Mouse (Mus musculus) stomach, embryonic 15.5 days (tissue): ENCODE measurements at regions not wholly inside any gene's neighbourhood (a gene's known extent, or its start where the extent isn't known, plus 50 kb on each side); places are given as distances from the start of the nearest gene placed in this dataset.
A peak's percentile ranks its signal among the peaks of the same experiment; 100 is the strongest.

Source experiments
- ATAC-seq: fragments of 200-750 bp; cut with Nextera tagmentation; 2 replicates; pipeline ENCODE4 v1.8.0; 2017; ENCODE audit warnings: low read depth, moderate number of reproducible peaks, moderate TSS enrichment; ENCODE audit not compliant: insufficient read depth, low FRiP score
- H3K27ac ChIP-seq: fragments of 300-500 bp; sonication (generic); 2 replicates; pipeline ENCODE4 v1.5.1; 2015; ENCODE audit warnings: mild to moderate bottlenecking, inconsistent platforms
- H3K27me3 ChIP-seq: fragments of 300-500 bp; sonication (generic); replicated peaks from 2 replicates; pipeline ENCODE4 v1.6.1; 2015; ENCODE audit warnings: inconsistent platforms
- H3K36me3 ChIP-seq: fragments of 300-500 bp; sonication (generic); 2 replicates; pipeline ENCODE4 v1.6.1; 2015; ENCODE audit warnings: inconsistent platforms
- H3K4me1 ChIP-seq: fragments of 300-500 bp; sonication (generic); 2 replicates; pipeline ENCODE4 v1.6.1; 2015; ENCODE audit warnings: inconsistent platforms
- H3K4me2 ChIP-seq: fragments of 300-500 bp; sonication (generic); 2 replicates; pipeline ENCODE4 v1.6.1; 2015; ENCODE audit warnings: mild to moderate bottlenecking, inconsistent platforms
- H3K4me3 ChIP-seq: fragments of 300-500 bp; sonication (generic); replicated peaks from 2 replicates; pipeline ENCODE4 v1.5.1; 2015; ENCODE audit warnings: inconsistent platforms
- H3K9ac ChIP-seq: fragments of 300-500 bp; sonication (generic); 2 replicates; pipeline ENCODE4 v1.6.1; 2015; ENCODE audit warnings: inconsistent platforms
- H3K9me3 ChIP-seq: fragments of 300-500 bp; sonication (generic); 2 replicates; pipeline ENCODE4 v1.6.1; 2016; ENCODE audit warnings: inconsistent platforms
- WGBS: fragments of 180-500 bp; shearing (Covaris S2); methylation state at CpG from one replicate; pipeline ENCODE4 v1.1.7; 2015; 5-methylcytosine and 5-hydroxymethylcytosine counted together

DNA sequence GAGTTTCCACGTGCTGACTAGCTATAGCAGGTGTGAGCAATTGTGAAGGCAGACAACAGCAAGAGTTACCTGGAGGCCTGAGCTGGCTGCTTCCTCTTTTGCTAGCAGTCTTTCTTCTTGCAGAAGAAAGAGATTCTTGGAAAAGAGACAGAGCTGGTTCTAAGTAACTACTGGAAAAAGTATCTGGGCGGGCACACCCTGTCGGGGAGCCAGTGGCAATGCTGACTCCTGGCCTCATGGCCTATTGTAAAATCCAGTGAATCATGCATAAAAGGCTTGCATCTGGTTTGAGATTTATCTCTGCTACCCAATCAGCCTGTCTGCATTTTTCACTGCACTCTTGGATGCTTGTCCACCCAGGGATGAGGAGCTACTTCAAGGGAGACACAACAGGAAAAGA is 372.2 kb downstream of the Fgf9 start:
- ATAC-seq, result no peak
- no peaks in the 10 kb centered on the region for H3K36me3 ChIP-seq
- H3K27me3 ChIP-seq, result no peaks in the 10 kb centered on the region
- 77% methylated on average over 3 of the region's 3 CpGs for WGBS
- no peaks in the 10 kb centered on the region for H3K4me1 ChIP-seq
- H3K9me3 ChIP-seq, result no peaks in the 10 kb centered on the region
- no peak overlapping the region for H3K27ac ChIP-seq
- no peak overlapping the region for H3K4me2 ChIP-seq
- no peak overlapping the region for H3K9ac ChIP-seq
- no peak overlapping the region for H3K4me3 ChIP-seq

DNA sequence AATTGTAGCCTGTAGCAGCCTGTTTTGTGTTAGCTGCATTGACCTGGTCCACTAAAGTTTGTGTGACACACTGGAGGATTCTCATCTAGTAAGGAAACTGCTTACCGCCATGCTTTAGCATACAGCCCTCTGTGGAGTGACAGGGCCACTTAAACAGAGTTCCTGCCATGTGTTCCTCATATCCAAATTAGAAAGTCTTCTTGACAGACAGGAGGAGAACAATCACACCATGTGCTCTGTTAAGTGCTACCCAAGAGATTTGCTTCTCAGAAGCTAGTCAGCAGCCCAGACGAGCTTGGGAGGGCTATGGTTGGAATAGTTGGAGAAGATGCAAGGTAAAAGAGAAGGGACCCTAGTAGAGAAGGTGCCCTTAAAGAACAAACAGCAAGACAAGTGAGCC is 369.6 kb downstream of the Fgf9 start:
- H3K36me3 ChIP-seq, result no peaks in the 10 kb centered on the region
- H3K9me3 ChIP-seq, result no peaks in the 10 kb centered on the region

DNA sequence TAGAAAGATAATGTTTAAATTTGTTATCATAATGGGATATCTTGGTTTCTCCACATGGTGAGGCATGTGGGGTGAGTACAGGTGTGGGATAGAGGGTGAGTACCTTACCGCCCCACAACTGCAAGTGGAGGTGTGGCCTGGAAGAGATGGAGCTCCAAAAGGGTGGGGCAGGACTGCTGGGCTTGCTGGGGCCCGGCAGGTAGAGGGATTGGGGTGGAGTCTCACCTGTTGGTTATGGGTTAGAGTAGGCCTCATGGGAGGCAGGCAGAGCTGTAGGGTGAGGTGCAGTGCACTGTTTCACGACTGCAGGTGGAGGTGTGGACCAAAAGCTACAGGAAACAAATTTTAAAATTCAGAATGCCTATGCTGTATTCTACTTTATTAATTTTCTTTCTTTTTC is 365.7 kb downstream of the Fgf9 start:
- H3K27ac ChIP-seq, result no peak overlapping the region
- no peak overlapping the region for H3K4me2 ChIP-seq
- WGBS, result 76% methylated on average over 3 of the region's 3 CpGs
- H3K4me3 ChIP-seq, result no peak overlapping the region
- no peaks in the 10 kb centered on the region for H3K9me3 ChIP-seq
- no peaks in the 10 kb centered on the region for H3K27me3 ChIP-seq
- no peaks in the 10 kb centered on the region for H3K36me3 ChIP-seq
- no peak overlapping the region for H3K9ac ChIP-seq
- H3K4me1 ChIP-seq, result no peaks in the 10 kb centered on the region
- ATAC-seq, result no peak

More for the DNA sequence above, 369.6 kb downstream of the Fgf9 start:
- Histone ChIP-seq H3K4me2 (no peak overlapping the region), H3K9ac (no peak overlapping the region), H3K27me3 (no peaks in the 10 kb centered on the region), H3K4me3 (no peak overlapping the region), H3K4me1 (no peaks in the 10 kb centered on the region), H3K27ac (no peak overlapping the region)
- WGBS, result 81% methylated on average over 2 of the region's 2 CpGs
- no peak for ATAC-seq

DNA sequence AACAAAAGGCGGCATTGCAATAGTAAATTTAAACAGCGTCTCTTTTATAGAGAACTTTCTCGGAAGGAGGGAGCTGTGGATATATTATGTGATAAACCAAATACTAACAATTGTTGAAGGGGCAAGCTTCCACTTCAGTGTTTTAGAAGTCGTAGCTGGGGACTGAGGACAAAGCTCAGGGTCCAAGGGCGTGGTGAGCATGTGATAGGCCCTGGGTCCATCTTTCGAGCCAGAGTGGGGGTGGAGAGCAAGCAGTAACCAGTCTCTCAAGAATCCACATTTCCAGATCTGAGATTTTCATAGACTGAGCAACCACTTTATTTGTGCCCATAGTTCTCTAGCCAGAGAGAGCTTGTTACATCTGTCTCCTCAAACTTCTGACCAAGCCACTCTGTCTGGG is 356.1 kb downstream of the Fgf9 start:
- no peak for ATAC-seq
- Histone ChIP-seq H3K9me3 (no peaks in the 10 kb centered on the region), H3K4me1 (no peaks in the 10 kb centered on the region; the same call in 1 of the 2 replicates), H3K4me3 (no peak overlapping the region), H3K27me3 (no peaks in the 10 kb centered on the region), H3K36me3 (no peaks in the 10 kb centered on the region), H3K27ac (no peak overlapping the region), H3K4me2 (no peak overlapping the region), H3K9ac (no peak overlapping the region)
- 56% methylated on average over 6 of the region's 6 CpGs for WGBS

DNA sequence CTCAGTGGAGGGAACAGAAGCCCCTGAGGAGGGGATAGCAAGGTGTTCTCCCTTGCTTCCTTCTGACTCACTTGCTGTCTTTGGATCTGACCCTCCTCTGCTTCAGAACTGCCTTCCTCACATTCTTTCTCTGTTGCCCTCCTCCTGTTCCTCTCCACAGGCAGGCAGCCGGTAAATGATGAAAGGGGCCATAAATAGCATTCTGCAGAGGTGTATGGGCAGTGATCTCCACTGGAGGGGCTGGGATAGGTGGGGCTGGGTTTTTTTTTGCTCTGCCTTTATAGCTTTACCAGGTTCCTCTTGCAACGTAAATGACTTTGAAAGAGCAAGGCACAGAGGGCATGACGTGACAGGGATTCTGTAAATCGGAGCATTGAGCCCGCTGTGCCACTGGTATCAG is 351.6 kb downstream of the Fgf9 start:
- Histone ChIP-seq H3K4me1 (no peaks in the 10 kb centered on the region), H3K4me2 (no peak overlapping the region), H3K27me3 (no peaks in the 10 kb centered on the region), H3K9me3 (no peaks in the 10 kb centered on the region), H3K9ac (no peak overlapping the region), H3K4me3 (no peak overlapping the region), H3K27ac (no peak overlapping the region), H3K36me3 (no peaks in the 10 kb centered on the region)
- WGBS, result 43% methylated on average over 5 of the region's 5 CpGs
- no peak for ATAC-seq

DNA sequence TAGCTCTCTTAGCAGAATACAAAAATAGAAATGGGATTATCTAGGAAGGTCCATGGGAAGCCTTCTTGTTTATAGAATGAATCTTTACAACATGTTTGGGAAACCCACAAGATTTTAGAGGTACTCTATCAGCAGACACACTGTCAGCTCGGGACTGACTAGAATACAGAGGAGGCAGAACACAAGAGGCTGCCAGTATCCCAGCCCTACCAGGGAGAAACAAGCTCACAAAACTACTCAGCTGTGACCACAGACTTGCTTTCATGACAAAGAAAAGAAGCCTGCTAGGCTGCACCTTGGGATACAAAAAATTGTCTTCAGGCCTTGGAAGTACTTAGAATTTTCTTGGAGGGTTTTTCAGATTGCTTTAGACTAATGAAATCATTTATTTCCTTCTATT is 347.2 kb downstream of the Fgf9 start:
- no peak overlapping the region for H3K4me3 ChIP-seq
- H3K27ac ChIP-seq, result no peak overlapping the region
- no peak overlapping the region for H3K4me2 ChIP-seq
- no peak overlapping the region for H3K9ac ChIP-seq
- ATAC-seq, result no peak
- H3K27me3 ChIP-seq, result no peaks in the 10 kb centered on the region
- WGBS, result 38% methylated on average over 1 of the region's 1 CpGs
- no peaks in the 10 kb centered on the region for H3K4me1 ChIP-seq
- no peaks in the 10 kb centered on the region for H3K36me3 ChIP-seq
- no peaks in the 10 kb centered on the region for H3K9me3 ChIP-seq

DNA sequence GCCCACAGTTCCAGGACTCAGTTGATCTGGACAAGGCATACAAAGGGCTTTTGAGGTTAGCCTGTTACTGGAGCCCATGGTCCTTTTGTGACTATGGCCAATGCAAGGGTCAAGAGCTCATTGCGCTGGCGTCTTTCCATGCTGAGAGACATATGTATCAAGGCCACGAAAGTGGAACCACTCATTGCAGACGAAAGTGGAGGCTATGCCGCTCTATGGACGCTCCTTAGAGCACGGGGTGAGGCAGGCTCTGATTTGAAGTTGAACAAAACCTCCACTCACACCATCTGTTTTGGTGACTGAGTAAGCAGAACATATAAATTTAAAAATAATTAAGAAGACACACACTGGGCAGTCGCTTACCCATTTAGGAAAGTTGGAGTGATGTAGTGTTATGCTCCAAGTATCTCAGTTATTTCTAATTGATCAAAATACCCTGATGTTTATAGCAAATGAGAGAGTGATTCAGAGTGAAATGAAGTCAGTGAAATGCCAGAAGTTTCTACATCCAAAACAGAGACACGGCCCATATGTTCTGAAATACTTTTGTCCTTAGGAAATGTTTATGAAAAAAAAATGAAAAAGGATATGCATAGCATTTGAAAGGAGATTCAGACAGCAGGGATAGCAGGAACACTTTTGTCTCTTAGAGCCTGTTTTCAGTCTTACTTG is 321.8 kb downstream of the Fgf9 start:
- Histone ChIP-seq H3K4me3 (no peak overlapping the region), H3K9ac (no peak overlapping the region), H3K4me1 (no peaks in the 10 kb centered on the region), H3K4me2 (no peak overlapping the region), H3K9me3 (no peaks in the 10 kb centered on the region), H3K27ac (peak overlapping the region; percentile 48; the same call in 1 of the 2 replicates), H3K36me3 (no peaks in the 10 kb centered on the region), H3K27me3 (no peaks in the 10 kb centered on the region)
- ATAC-seq, result no peak; the same call in 1 of the 2 replicates
- 61% methylated on average over 9 of the region's 9 CpGs for WGBS

DNA sequence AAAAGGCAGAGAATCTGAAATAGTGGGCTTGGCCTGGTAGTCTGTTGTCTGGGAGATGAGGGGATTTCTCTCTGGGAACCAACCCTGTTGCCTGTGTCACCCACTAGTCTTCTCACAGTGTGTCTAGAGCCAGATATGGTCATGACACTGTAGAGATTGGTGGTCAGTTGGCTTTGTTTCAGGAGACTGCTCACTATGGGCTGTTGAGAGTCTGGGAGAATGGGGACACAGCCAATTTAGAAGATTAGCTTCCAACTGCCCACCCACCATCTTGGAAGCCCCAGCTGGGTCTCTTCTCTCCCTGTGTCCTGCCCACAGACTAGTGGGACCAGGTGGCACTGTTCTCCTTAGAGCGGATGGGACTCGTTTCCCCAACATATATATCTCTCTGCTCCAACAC is 320.4 kb downstream of the Fgf9 start:
- no peak for ATAC-seq
- H3K4me2 ChIP-seq, result no peak overlapping the region
- H3K27me3 ChIP-seq, result no peaks in the 10 kb centered on the region
- no peaks in the 10 kb centered on the region for H3K4me1 ChIP-seq
- 55% methylated on average over 2 of the region's 2 CpGs for WGBS
- no peaks in the 10 kb centered on the region for H3K36me3 ChIP-seq
- H3K9me3 ChIP-seq, result no peaks in the 10 kb centered on the region
- no peak overlapping the region for H3K9ac ChIP-seq
- no peak overlapping the region for H3K4me3 ChIP-seq
- no peak overlapping the region for H3K27ac ChIP-seq

DNA sequence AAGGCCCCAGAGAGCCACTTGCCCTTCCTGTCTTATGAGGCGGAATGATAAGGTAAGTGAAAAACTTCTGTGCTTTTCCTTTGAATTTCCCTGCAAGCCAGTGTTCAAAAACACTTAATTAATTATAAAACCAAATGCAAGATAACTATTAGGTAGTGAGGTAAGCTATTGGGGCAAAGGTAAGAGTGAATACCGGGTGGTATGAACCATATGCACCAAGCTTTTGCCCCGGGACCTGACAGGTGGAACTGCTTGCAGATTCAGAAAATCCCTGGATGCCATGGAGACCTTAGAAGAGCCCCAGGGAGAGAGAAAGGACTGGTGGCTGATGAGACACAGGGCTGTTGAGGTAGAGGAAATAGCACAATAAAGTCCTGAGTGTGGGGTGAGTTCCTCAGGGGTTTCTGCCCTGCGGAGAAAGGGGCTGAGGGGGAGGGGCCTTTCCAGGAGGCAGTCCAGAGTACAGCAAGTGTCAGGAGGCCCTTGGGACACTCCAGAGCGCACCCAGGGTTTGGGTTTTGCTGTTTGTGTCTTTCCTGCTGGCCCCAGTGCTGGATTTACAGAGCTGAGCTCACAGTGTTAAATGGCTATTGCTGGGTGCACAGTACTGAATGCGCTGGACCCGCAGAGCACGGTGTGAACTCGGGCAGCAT is 317.1 kb downstream of the Fgf9 start:
- ATAC-seq, result 0 out of 2 replicates have a peak, but pooled peaks have one; percentile 27
- H3K4me1 ChIP-seq, result no peaks in the 10 kb centered on the region
- H3K27me3 ChIP-seq, result no peaks in the 10 kb centered on the region
- no peaks in the 10 kb centered on the region for H3K9me3 ChIP-seq
- H3K27ac ChIP-seq, result no peak overlapping the region
- H3K4me3 ChIP-seq, result no peak overlapping the region
- WGBS, result 80% methylated on average over 9 of the region's 9 CpGs
- no peak overlapping the region for H3K9ac ChIP-seq
- no peaks in the 10 kb centered on the region for H3K36me3 ChIP-seq
- H3K4me2 ChIP-seq, result no peak overlapping the region

DNA sequence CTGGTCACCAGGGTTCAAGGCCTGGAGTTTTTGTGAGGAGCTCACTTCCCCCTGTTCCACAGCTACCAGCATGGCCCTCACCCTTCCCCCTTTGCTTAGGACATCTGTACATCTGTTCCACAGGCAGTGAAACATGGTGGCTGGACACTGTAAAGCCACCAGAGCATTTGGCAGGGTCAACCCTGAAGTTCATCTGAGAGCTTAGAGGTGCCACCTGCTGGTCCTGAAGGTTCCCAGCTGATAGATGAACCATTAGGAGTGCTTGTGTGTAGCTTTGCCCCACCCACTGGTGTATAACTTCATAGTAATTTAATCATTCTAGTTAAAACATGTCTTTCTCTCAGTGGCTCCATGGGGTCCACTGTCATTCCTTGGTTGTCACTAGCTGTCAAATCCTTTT is 304.7 kb downstream of the Fgf9 start:
- Histone ChIP-seq H3K27ac (no peak overlapping the region), H3K4me2 (no peak overlapping the region), H3K9ac (no peak overlapping the region), H3K9me3 (no peaks in the 10 kb centered on the region), H3K27me3 (no peaks in the 10 kb centered on the region), H3K4me1 (no peaks in the 10 kb centered on the region), H3K4me3 (no peak overlapping the region), H3K36me3 (no peaks in the 10 kb centered on the region)
- no peak for ATAC-seq

DNA sequence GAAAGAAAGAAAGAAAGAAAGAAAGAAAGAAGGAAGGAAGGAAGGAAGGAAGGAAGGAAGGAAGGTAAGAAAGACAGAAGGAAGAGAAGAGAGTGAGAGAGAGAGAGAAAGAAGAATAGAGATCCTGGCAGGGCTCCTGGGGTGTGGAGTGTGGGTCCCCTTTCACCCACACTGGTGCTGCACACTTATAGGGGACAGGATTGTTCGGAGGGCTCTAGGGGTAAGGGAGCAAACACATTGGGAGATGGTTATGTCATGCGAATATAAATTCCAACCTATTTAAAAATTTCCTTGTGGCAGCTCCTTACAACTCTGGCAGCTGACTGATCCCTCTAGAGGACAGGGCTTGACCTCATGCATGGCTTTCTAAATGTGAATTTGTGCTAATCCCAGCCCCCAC is 286.5 kb downstream of the Fgf9 start:
- no peak overlapping the region for H3K9ac ChIP-seq
- no peak overlapping the region for H3K4me2 ChIP-seq
- no peak for ATAC-seq
- no peaks in the 10 kb centered on the region for H3K4me1 ChIP-seq
- H3K9me3 ChIP-seq, result no peaks in the 10 kb centered on the region
- H3K27me3 ChIP-seq, result no peaks in the 10 kb centered on the region
- H3K4me3 ChIP-seq, result no peak overlapping the region
- WGBS, result 86% methylated on average over 2 of the region's 2 CpGs
- no peak overlapping the region for H3K27ac ChIP-seq
- H3K36me3 ChIP-seq, result no peaks in the 10 kb centered on the region

DNA sequence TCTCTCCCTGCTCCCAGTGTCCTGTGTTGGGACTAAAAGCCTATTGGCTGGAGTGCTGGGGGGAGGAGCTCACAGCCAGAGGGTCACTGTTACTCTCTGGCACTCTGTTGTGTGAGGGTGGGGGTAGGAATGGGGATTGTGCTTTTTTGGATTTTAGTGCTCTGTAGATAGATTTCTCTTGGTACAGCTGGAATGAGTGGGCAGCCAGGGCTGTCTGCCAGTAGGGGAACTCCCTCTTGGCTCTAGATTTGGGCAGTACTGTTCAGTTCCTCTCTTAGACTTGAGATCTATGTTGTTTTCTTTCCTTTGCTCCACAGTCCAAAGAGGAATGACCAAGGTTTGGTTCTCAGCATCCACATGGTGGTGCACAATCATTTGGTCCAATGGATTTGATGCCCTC is 282.6 kb downstream of the Fgf9 start:
- Histone ChIP-seq H3K4me1 (no peaks in the 10 kb centered on the region), H3K9me3 (no peaks in the 10 kb centered on the region), H3K36me3 (no peaks in the 10 kb centered on the region), H3K4me2 (no peak overlapping the region), H3K9ac (no peak overlapping the region), H3K4me3 (no peak overlapping the region), H3K27me3 (no peaks in the 10 kb centered on the region), H3K27ac (no peak overlapping the region)
- no peak for ATAC-seq

DNA sequence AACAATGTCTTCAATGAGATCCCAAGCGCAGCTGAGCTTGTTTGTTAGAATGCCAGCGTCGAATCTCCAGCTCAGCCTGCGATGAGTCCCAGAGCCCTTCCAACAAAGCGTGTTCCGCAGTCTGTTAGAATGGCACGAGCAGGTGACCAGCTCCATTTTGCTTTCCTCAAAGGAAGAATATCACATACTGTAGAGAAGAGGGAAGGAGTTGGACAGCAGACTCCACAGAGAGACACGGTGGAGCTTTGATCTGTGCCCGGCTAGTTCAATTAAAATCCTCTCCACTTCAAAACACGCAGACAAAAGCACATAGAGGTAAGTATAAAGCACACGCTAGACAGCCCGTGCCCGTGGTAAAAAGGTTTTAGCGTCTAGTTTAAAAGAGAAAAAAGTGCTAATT is 265.8 kb downstream of the Fgf9 start:
- Histone ChIP-seq H3K4me1 (no peaks in the 10 kb centered on the region), H3K36me3 (no peaks in the 10 kb centered on the region), H3K27me3 (no peaks in the 10 kb centered on the region), H3K27ac (no peak overlapping the region), H3K4me2 (no peak overlapping the region), H3K9me3 (no peaks in the 10 kb centered on the region), H3K9ac (no peak overlapping the region), H3K4me3 (no peak overlapping the region)
- 91% methylated on average over 14 of the region's 14 CpGs for WGBS
- no peak for ATAC-seq
